Mouse (Mus musculus) C2C12 (cell line): ENCODE measurements around the gene Kctd4. TPM values are rescaled to one million over a fixed set of nuclear protein-coding genes. Genes with fewer than 3 reads are reported as not detected.
A peak's percentile ranks its signal among the peaks of the same experiment; 100 is the strongest.

Experiments
- H3K27me3 ChIP-seq: one replicate; pipeline ENCODE4 v1.6.1; 2011; ENCODE audit not compliant: control insufficient read depth, insufficient read depth, insufficient read length
- H3K36me3 ChIP-seq: one replicate; pipeline ENCODE4 v1.6.1; 2011; ENCODE audit not compliant: control insufficient read depth, insufficient read depth
- H3K4me3 ChIP-seq: one replicate; pipeline ENCODE4 v1.5.1; 2011; ENCODE audit warnings: mild to moderate bottlenecking, control low read depth; ENCODE audit not compliant: poor library complexity, insufficient read depth, severe bottlenecking
- H3K79me2 ChIP-seq: one replicate; pipeline ENCODE4 v1.6.1; 2011; ENCODE audit not compliant: control insufficient read depth, insufficient read depth
- H3K79me3 ChIP-seq: one replicate; pipeline ENCODE4 v1.6.1; 2011; ENCODE audit warnings: low read depth, control low read depth
- H3ac ChIP-seq: one replicate; pipeline ENCODE3; 2011; ENCODE audit warnings: low read depth; ENCODE audit not compliant: control insufficient read depth, insufficient read length
- CEBPB ChIP-seq: IDR thresholded peaks from one replicate; pipeline ENCODE4 v1.6.1; 2011; ENCODE audit warnings: low read depth, mild to moderate bottlenecking, control low read depth, moderate library complexity
- CTCF ChIP-seq: IDR thresholded peaks from one replicate; pipeline ENCODE4 v1.5.1; 2011; ENCODE audit not compliant: control insufficient read depth, insufficient read depth, insufficient read length
- FOSL1 ChIP-seq: IDR thresholded peaks from one replicate; pipeline ENCODE4 v1.8.0; 2011; ENCODE audit warnings: mild to moderate bottlenecking, low read length; ENCODE audit not compliant: poor library complexity, insufficient read depth, severe bottlenecking
- MAX ChIP-seq: IDR thresholded peaks from one replicate; pipeline ENCODE4 v1.6.1; 2011; ENCODE audit warnings: mild to moderate bottlenecking, control low read depth
- MYOD1 ChIP-seq: IDR thresholded peaks from one replicate; pipeline ENCODE4 v1.6.1; 2011; ENCODE audit warnings: low read depth; ENCODE audit not compliant: control insufficient read depth, insufficient read length
- MYOG ChIP-seq: IDR thresholded peaks from one replicate; pipeline ENCODE4 v1.6.1; 2011; ENCODE audit not compliant: control insufficient read depth, insufficient read length; ENCODE audit errors: extremely low read depth
- USF1 ChIP-seq: IDR thresholded peaks from one replicate; pipeline ENCODE4 v1.6.1; 2011; ENCODE audit warnings: low read depth, mild to moderate bottlenecking, control low read depth, moderate library complexity
- polyA plus RNA-seq: library from polyadenylated mRNA; unstranded; fragments of >200 nt; fragmentation: generic; extraction: Trizol; gene quantifications from one replicate; pipeline ENCODE4 v1.2.1, GENCODE M21; 2012; ENCODE audit warnings: missing spikeins

Gene Kctd4
- polyA plus RNA-seq, 1 experiment: not detected

DNA sequence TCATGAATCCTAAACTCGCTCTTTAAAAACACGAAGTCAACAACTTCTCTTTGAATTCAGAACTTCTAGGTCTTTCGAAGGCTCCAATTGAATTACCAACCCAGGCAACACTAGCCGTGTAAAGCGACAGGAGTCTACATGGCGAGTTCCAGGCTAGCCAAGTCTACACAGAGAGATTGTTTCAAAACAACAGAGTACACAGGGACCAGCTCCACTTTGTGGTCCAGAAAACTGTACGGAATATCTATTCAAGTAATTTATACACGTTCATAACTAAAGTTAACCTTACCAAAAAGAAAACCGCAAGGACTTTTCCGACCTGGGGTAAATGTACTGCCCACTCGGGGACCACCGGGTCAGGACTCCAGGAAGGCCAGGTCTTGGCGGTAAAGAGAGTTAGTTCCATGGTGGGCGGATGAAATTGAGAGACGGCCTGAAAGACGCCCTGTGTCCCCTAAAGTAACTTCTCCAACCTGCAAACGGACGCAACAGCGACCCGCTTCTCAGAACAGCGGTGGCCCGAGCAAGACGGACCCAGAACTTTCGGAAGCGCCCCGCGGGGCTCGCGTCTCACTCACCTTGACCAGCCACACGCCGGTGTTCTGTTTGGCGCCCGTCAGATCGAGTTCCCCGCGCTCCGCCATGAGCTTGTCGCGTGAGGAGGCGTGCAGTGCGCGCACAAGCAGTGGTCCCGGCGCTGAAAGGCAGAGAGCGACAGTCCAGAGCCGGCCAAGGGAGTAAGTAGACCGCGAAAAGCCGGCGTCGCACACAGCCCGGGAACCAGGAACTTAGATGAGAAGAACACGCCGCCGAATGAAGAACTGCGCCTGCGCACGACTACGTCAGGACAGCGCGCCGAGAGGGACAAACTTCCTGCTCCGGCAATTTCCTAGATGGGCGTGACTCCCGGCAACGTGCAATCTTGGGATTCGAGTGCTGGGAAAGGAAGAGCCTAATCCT lies 55.6 kb downstream of the Kctd4 start, which contains the start of gene Gtf2f2:
TSS of gene Gtf2f2 (minus strand) at position 764 of the 960 bp plus-strand sequence.
- TF ChIP-seq MAX (peak; percentile 96), CEBPB (no peak)
- peaks cover 19% of the 10 kb centered on the region for H3K36me3 ChIP-seq
- H3K79me2 ChIP-seq: peaks cover 53% of the 10 kb centered on the region
- H3K4me3 ChIP-seq: peak within 1 kb of the TSS; percentile 86
- H3K79me3 ChIP-seq: peaks cover 43% of the 10 kb centered on the region
- H3ac ChIP-seq: peak within 1 kb of the TSS; percentile 94
- no peaks in the 10 kb centered on the region for H3K27me3 ChIP-seq

- H3K4me3 ChIP-seq: no peak overlapping the region
- peaks cover 19% of the 10 kb centered on the region for H3K36me3 ChIP-seq
These were observed 56.3 kb downstream of the Kctd4 start for GRCm38 (mm10) chr14:76011062-76011457.

GRCm38 (mm10) chr14:76014331-76014730 lies 59.5 kb downstream of the Kctd4 start:
- Histone ChIP-seq H3K79me2 (peaks cover 13% of the 10 kb centered on the region), H3K79me3 (peaks cover 11% of the 10 kb centered on the region), H3K27me3 (no peaks in the 10 kb centered on the region), H3K4me3 (no peak overlapping the region), H3ac (no peak overlapping the region), H3K36me3 (no peaks in the 10 kb centered on the region)
- no peak for TF ChIP-seq CTCF
- TF ChIP-seq MAX: no peak
- TF ChIP-seq FOSL1: no peak
- TF ChIP-seq MYOG: no peak
- no peak for TF ChIP-seq MYOD1
- no peak for TF ChIP-seq CEBPB
- TF ChIP-seq USF1: no peak

More at GRCm38 (mm10) chr14:76011062-76011457, 56.3 kb downstream of the Kctd4 start:
- peaks cover 46% of the 10 kb centered on the region for H3K79me2 ChIP-seq
- H3ac ChIP-seq: no peak overlapping the region
- no peak for TF ChIP-seq USF1
- no peak for TF ChIP-seq CEBPB
- TF ChIP-seq FOSL1: no peak
- TF ChIP-seq MYOG: no peak
- no peak for TF ChIP-seq CTCF
- no peak for TF ChIP-seq MAX
- TF ChIP-seq MYOD1: no peak
- H3K27me3 ChIP-seq: no peaks in the 10 kb centered on the region
- peaks cover 36% of the 10 kb centered on the region for H3K79me3 ChIP-seq

Other genes with a start within 250 kb of the Kctd4 start
- 7.9 TPM for gene Cog3, start 200.5 kb upstream of the Kctd4 start, polyA plus RNA-seq
- gene Slc25a30, start 168.0 kb upstream of the Kctd4 start, polyA plus RNA-seq: 15.9 TPM
- gene Tpt1, start 109.9 kb upstream of the Kctd4 start, polyA plus RNA-seq: 5,697 TPM
- gene Gtf2f2, start 55.9 kb downstream of the Kctd4 start, polyA plus RNA-seq: 30.2 TPM
- 4.7 TPM for gene Gpalpp1, start 155.8 kb downstream of the Kctd4 start, polyA plus RNA-seq
- gene Nufip1, start 155.9 kb downstream of the Kctd4 start, polyA plus RNA-seq: 8.1 TPM